Mouse (Mus musculus) lung, adult 2 months (tissue): ENCODE results near the gene Acsl6. TPM values are rescaled to one million over a fixed set of nuclear protein-coding genes. Genes with fewer than 3 reads are reported as not detected.

Source experiments
- DNase-seq: peaks from one replicate; pipeline ENCODE4 v3.0.0; 2022
- H3K4me1 ChIP-seq: fragments of 200-500 bp; 2 replicates; pipeline ENCODE4 v1.6.1; 2011; ENCODE audit warnings: low read length; ENCODE audit not compliant: control insufficient read depth, insufficient read depth
- H3K4me3 ChIP-seq: fragments of 200-500 bp; replicated peaks from 2 replicates; pipeline ENCODE3; 2011; ENCODE audit warnings: low read depth, mild to moderate bottlenecking, control low read depth, low read length; ENCODE audit errors: extremely low read depth
- CTCF ChIP-seq: fragments of 200-500 bp; IDR thresholded peaks from 2 replicates; pipeline ENCODE4 v1.5.1; 2011; ENCODE audit warnings: mild to moderate bottlenecking, low read length, control low read depth; ENCODE audit not compliant: insufficient read depth
- POLR2A ChIP-seq: fragments of 200-500 bp; IDR thresholded peaks from 2 replicates; pipeline ENCODE4 v1.6.1; 2011; ENCODE audit warnings: low read depth, mild to moderate bottlenecking, control low read depth, low read length, borderline replicate concordance; ENCODE audit errors: extremely low read depth
- WGBS: fragments of 180-500 bp; shearing (Covaris S2); methylation state at CpG from one replicate; pipeline ENCODE4 v1.1.7; 2018; 5-methylcytosine and 5-hydroxymethylcytosine counted together
- polyA plus RNA-seq: library from polyadenylated mRNA; depleted of rRNA; stranded (reverse); fragments of >200 nt; gene quantifications from 2 replicates; pipeline ENCODE4 v1.2.3, GENCODE M21; 2012

The Acsl6 gene
- polyA plus RNA-seq, 1 experiment: 0.50 TPM

DNA sequence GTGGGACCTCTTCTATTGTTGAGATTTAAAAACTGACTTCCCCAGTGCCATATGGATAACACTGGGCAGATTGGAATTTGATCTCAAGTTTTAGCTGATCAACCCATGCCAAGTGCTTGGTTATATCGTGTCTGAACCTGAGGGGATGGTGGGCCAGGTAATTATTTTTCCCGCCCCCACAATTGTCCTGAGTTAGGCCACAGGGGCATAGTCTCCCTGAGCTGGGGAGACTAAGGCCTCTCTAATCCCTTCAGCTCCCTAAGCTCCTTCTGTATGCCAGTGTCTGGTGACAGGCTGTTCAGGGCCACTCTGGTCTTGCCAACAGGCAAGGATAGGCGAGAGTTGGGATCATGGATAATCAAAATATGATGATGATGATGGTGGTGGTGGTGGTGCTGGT, 1.7 kb downstream of the Acsl6 start:
- Histone ChIP-seq H3K4me1 (no peaks in the 10 kb centered on the region), H3K4me3 (no peak overlapping the region)
- TF ChIP-seq CTCF (no peak), POLR2A (no peak)
- DNase-seq: no peak
- 91% methylated on average over 3 of the region's 3 CpGs for WGBS

DNA sequence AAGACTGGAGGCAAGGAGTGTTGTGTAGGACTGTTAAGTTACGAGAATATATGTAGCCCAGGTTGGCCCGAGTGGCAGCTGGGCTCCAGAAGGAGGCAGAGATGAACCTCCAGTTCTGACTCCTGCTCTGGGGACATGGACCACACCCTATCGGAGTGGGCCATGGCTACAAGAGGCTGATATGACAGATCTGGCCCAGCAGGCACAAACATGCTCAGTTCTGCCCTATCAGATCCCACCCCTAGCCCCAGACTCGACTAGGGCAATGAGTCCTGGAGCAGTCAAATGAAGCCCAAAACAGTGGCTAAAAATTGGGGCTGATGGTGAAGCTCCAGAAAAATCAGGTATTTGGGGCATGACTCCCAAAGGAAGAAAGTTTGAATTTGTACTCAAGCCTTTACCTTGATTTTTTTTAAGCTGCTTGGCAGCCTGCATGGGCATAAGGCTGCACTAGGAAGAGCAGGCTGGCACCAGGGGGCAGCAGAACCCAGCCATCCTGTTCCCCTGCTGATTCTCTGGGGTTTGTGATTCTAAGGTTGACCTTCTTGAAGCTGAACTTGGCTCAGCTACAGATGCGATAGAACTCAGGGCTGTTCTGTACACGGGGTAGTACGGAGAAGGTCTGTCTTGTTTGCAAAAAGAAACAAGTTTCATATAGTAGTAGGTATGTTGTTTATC, 3.7 kb downstream of the Acsl6 start:
- Histone ChIP-seq H3K4me3 (no peak overlapping the region), H3K4me1 (no peaks in the 10 kb centered on the region)
- WGBS: 63% methylated on average over 7 of the region's 7 CpGs
- peak; percentile 47 for DNase-seq
- TF ChIP-seq CTCF: peak; percentile 83
- TF ChIP-seq POLR2A: no peak

DNA sequence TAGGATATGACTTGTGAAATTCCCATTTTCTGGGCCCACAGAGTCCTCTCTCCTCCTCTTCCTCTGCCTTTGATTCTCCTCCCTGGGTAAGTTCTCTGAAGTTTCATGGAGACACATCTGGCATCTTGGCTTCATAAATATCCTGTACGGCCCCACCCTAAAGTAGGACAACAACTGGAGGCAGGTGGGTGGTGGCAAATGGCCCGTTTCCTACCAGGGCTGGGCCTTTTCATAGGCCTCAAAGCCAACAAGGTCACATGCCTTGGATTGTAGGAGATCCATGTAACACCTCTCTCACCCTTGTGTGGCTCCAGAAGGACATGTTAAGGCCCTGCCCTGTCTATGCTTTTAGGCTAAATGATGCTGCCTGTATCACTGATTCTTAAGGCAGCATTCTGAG, 7.0 kb downstream of the Acsl6 start:
- DNase-seq: no peak

DNA sequence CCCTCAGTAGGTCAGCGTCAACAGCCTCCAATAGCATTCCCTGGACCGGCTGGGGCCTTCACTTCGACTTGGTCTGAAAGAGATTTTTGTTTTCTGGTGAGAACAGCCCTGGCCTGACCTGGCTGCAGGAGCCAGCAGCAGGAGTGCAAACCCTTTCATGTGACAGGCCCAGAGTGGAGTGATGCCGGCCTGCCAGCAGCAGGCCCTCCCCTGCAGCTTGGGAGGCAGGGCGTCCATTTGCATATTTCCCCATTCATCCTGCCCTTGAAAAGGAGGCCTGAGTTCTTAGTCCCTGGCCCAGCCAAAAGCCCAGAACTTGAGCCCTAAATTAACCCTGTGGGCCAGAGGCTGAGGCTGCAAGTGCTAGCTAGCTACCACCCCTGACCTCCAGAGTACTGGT, 8.4 kb downstream of the Acsl6 start:
- DNase-seq: peak; percentile 25
- no peaks in the 10 kb centered on the region for H3K4me1 ChIP-seq
- 35% methylated on average over 5 of the region's 5 CpGs for WGBS
- TF ChIP-seq POLR2A: no peak
- TF ChIP-seq CTCF: no peak
- H3K4me3 ChIP-seq: no peak overlapping the region

More for the DNA sequence above, 7.0 kb downstream of the Acsl6 start:
- Histone ChIP-seq H3K4me3 (no peak overlapping the region), H3K4me1 (no peaks in the 10 kb centered on the region)
- 61% methylated on average over 2 of the region's 2 CpGs for WGBS
- no peak for TF ChIP-seq CTCF
- no peak for TF ChIP-seq POLR2A

DNA sequence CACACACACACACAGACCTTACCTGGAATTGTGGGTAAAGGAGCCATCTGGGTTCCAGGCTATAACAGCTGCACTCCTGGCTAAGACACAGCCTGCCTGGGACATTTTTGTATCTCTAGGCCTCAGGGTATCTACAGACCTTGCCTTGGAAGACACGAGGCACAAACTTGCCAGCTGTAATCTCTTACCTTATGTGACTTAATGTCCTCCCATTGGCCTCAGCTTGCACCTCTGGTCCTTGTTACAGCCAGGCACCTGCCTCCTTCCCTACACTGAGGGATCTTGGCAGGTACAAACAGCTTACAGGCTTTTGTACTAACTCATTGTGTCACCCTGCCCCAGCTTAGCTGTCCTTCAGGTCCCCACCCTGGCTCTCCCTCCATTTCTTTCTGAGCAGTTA, 9.0 kb downstream of the Acsl6 start:
- H3K4me1 ChIP-seq: no peaks in the 10 kb centered on the region
- no peak overlapping the region for H3K4me3 ChIP-seq
- TF ChIP-seq CTCF (no peak), POLR2A (no peak)
- WGBS: 30% methylated on average over 1 of the region's 1 CpGs
- DNase-seq: no peak

DNA sequence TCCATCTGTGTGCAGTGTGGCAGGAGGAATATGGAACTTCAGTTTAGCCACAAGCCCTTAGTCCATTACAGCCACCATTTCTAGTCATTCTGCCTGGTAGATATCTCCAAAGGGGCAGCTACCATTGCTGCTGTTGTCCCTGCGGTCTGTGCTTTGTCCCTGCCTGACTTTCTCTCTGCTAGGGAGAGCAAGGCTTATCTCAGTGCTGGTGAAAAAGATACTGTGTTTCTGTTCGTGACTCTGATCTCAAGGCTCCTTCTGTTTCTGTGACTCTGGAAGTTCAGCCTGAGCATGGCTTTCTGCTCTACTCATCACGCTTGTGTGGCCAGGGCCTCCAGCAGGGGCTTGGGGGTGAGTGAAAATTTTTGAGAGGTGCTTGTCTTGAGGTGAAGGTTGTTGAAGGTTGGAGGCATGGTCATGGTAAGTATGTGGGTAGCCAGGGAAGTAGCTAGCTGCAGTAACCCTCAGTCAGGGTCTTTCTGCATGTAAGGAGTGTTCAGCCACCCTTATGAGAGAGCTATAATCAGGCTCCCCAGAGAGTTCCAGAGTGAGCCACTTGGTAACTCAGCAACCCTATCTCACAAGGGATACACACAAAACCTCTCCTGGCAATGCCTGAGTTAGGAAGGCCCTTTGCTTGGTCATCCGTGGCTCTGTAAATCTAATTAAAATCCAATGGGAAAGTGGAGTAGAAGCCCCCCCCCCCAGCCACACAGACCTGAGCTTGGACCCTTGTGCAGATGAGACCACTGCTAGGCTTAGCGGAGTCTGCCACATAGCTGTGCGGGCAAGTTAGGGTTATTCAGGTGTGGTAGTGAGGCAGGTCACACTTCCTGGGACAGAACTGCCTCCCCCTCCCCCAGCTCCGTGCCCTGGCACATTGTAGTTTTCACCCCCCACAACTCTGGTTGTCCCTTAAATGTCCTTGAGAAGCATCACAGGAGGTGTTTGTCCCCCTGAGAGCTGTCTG, 10.1 kb downstream of the Acsl6 start:
- no peak for DNase-seq
- no peak for TF ChIP-seq POLR2A
- no peak for TF ChIP-seq CTCF
- Histone ChIP-seq H3K4me3 (no peak overlapping the region), H3K4me1 (no peaks in the 10 kb centered on the region)
- WGBS: 84% methylated on average over 7 of the region's 7 CpGs

DNA sequence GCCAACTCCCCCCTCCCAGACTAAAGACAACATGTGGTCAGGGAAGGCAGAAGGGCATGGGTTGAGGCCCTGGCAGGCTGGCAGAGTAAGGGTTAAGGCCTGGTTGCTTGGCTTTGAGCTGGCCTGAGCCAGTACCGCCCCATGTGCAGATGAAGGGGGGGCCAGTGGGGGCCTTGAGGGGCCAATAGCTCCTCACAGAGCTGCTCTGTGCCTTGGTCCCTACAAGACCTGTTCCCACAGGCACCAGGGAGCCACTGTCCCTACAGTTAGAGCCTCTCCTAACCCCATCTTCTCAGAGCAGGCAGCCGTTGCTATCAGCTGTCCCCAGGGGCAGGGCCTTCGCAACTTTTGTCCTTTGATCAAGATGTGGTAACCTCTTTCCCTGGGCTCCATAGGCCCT, 11.1 kb downstream of the Acsl6 start:
- H3K4me1 ChIP-seq: no peaks in the 10 kb centered on the region
- 38% methylated on average over 3 of the region's 3 CpGs for WGBS
- H3K4me3 ChIP-seq: no peak overlapping the region
- no peak for DNase-seq
- TF ChIP-seq POLR2A (no peak), CTCF (no peak)

DNA sequence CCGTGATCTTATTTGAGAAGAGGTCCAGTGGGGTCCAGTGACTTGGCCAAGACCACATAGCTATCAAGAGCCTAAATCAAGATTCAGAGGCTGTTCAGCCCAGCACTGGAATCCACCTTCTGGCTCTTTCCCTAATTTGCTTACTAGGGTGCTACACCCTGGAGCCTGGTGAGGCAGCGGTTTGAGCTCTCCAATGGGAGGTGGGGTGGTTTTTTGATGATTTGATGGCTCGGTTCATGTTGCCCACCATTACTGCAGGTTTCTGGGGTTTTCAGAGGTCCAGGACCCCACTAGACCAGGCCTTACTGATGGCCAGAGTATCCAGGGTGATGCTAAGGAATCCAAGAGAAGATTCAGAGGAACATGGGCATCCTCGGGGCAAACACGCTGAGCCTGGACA, 11.7 kb downstream of the Acsl6 start:
- TF ChIP-seq CTCF (no peak), POLR2A (no peak)
- DNase-seq: no peak
- WGBS: 94% methylated on average over 5 of the region's 5 CpGs
- Histone ChIP-seq H3K4me3 (no peak overlapping the region), H3K4me1 (no peaks in the 10 kb centered on the region)

DNA sequence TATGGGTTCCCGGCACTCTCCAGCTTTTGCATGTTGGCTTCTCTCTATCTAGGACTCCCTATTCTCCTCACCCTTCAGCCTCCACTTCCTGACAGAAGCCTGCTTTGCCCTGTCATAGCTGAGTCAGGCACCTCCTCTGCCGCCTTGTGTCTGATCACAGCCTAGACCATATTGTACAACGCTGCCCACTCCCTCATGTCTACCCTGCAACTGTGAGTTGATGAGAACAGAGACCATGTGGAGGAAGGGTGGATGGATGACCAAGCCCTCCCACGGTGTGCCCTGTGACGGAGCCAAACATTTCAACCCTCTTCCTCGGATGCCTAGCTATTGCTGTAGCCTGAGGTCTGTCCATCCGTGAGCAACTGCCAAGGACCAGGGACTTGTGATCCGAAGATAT, 13.8 kb downstream of the Acsl6 start:
- WGBS: 84% methylated on average over 8 of the region's 8 CpGs
- Histone ChIP-seq H3K4me3 (no peak overlapping the region), H3K4me1 (peaks cover 2% of the 10 kb centered on the region)
- TF ChIP-seq POLR2A: no peak
- no peak for TF ChIP-seq CTCF
- no peak for DNase-seq

DNA sequence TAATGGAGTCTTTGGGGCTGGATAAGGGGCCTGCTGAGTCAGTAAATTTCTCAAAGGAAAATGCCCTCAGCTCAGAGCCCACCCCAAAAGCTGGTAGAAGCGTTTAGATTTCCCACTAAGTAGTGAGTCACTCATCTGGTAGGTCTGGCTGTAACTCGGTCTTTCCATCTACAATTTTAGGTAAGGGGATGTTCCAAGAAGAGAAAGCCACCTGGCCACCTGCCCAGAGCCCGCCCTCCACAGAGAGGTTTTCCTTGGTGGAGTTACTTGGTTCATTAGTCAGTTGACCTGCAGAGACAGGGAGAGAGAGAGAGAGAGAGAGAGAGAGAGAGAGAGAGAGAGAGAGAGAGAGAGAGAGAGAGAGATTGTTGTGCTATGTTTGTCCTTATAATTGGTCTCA, 14.2 kb downstream of the Acsl6 start:
- TF ChIP-seq POLR2A (no peak), CTCF (no peak)
- 77% methylated on average over 3 of the region's 3 CpGs for WGBS
- H3K4me1 ChIP-seq: peaks cover 2% of the 10 kb centered on the region
- no peak for DNase-seq
- no peak overlapping the region for H3K4me3 ChIP-seq
